Mouse (Mus musculus): ENCODE data around the gene Tas2r110. TPM values are rescaled to one million over a fixed set of nuclear protein-coding genes. Genes with fewer than 3 reads are reported as not detected.

Gene Tas2r110
- not detected for total RNA-seq (2021)
- long read RNA-seq, experiment 1: 0 reads
- long read RNA-seq, experiment 2: 0 reads

DNA sequence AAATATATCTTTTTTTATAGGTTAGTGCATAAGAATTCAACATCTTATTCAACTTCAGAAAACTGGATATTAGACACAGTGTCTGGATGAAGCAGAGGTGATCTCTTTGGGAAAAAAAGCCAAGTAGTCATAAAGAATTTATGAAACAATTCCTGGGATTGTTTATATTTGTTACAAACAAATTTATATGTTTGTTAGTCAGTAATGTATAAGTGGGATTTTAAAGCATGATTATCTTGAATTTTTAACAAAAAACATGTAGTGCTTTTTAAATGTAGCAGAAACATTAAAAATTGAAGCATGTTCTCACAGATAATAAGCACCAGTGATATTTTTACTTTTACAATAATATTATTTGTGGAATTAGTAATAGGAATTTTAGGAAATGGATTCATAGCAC, at the start of gene Tas2r110:
TSS of gene Tas2r110 (plus strand) at position 301 of the 400 bp plus-strand sequence.
- no peak for DNase-seq (ENCODE audit: low spot score)

DNA sequence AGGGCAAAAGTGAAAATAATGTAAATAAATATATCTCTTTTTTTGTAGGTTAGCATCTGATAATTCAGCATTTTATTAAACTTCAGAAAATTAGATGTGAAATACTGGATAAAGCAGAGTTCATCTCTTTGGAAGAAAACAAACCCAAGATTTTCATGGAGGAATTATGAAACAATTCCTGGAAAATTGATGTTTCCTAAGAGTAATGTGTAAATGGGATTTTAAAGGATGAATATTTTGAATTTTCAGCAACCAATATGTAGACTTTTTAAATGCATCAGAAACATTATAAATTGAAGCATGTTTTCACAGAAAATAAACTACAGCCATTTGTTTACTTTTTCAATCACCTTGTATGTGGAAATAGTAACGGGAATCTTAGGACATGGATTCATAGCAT, 21.0 kb upstream of the Tas2r110 start, which contains the start of gene Tas2r123:
TSS of gene Tas2r123 (plus strand) at position 301 of the 400 bp plus-strand sequence.
- DNase-seq (ENCODE audit: low spot score): no peak

DNA sequence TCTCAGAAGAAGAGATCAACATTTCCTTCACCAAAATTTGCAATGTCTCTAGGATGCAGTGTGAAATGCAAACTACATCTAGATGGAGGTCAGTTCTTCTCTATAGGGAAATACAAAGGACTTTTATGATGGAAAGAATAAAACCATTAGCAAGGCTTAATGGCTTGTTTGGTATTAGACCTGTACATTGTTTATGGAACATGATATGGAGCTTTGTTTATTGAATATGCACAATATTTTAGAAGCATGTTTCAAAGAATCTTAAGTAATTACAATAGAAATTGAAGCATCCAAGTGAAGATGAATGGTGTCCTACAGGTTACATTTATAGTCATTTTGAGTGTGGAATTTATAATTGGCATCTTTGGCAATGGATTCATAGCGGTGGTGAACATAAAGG, 12.7 kb upstream of the Tas2r110 start, which contains the start of gene Tas2r116:
TSS of gene Tas2r116 (plus strand) at position 301 of the 400 bp plus-strand sequence.
- no peak for DNase-seq (ENCODE audit: low spot score)

DNA sequence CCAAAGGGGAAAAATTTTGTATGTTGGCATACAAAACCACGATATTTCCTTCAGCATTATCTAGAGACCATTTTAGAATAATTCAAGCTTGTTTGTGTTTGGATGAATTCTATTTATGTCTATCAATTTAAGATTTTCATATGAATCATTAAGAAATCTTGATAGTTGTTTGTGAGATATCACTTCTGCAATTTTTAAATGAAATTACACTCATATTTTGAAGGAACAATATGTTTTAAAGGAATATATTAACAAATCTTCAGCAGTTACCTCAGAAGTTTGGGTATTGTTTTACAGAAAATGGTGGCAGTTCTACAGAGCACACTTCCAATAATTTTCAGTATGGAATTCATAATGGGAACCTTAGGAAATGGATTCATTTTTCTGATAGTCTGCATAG, 24.9 kb downstream of the Tas2r110 start, which contains the start of gene Tas2r113:
TSS of gene Tas2r113 (plus strand) at position 301 of the 400 bp plus-strand sequence.
- DNase-seq (ENCODE audit: low spot score): no peak

DNA sequence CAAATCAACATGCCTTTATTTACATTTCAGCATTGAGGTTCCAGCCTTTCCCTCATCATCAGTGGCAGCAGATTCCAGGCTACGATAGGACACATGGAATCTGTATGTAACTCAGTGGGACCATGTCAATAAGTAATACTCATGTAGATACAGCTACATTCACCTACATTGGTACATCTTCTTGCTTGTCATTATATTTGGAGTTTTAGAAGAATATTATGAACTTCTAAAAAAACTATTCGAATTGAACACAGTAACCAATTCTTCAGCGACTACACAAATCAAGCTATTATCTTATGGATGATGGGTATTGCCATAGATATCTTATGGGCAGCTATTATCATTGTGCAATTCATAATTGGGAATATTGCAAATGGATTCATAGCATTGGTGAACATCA, 41.5 kb downstream of the Tas2r110 start, which contains the start of gene Tas2r125:
TSS of gene Tas2r125 (plus strand) at position 301 of the 400 bp plus-strand sequence.
- no peak for DNase-seq (ENCODE audit: low spot score)

Other genes starting within 250 kb of the Tas2r110 start
- gene A630073D07Rik, start 216.5 kb upstream of the Tas2r110 start, total RNA-seq (2021): not detected
- not detected for gene Tas2r120, start 211.1 kb upstream of the Tas2r110 start, total RNA-seq (2021)
- not detected for gene Tas2r121, start 167.0 kb upstream of the Tas2r110 start, total RNA-seq (2021)
- not detected for gene Tas2r122, start 156.1 kb upstream of the Tas2r110 start, total RNA-seq (2021)
- not detected for gene Tas2r115, start 130.0 kb upstream of the Tas2r110 start, total RNA-seq (2021)
- not detected for gene Tas2r124, start 113.3 kb upstream of the Tas2r110 start, total RNA-seq (2021)
- not detected for gene Tas2r102, start 105.9 kb upstream of the Tas2r110 start, total RNA-seq (2021)
- not detected for gene Tas2r136, start 89.8 kb upstream of the Tas2r110 start, total RNA-seq (2021)
- gene Tas2r117, start 65.2 kb upstream of the Tas2r110 start, total RNA-seq (2021): not detected
- gene Tas2r123, start 20.9 kb upstream of the Tas2r110 start, total RNA-seq (2021): not detected
- not detected for gene Tas2r116, start 12.6 kb upstream of the Tas2r110 start, total RNA-seq (2021)
- gene Tas2r113, start 25.0 kb downstream of the Tas2r110 start, total RNA-seq (2021): not detected
- not detected for gene Tas2r125, start 41.6 kb downstream of the Tas2r110 start, total RNA-seq (2021)
- not detected for gene Tas2r129, start 83.1 kb downstream of the Tas2r110 start, total RNA-seq (2021)
- not detected for gene Tas2r131, start 89.9 kb downstream of the Tas2r110 start, total RNA-seq (2021)
- gene Tas2r109, start 113.0 kb downstream of the Tas2r110 start, total RNA-seq (2021): not detected
- gene Tas2r103, start 169.1 kb downstream of the Tas2r110 start, total RNA-seq (2021): not detected
- not detected for gene Tas2r140, start 187.8 kb downstream of the Tas2r110 start, total RNA-seq (2021)
- gene Smim10l1, start 236.9 kb downstream of the Tas2r110 start, total RNA-seq (2021): 100 to 1,000 TPM; 137 to 139 TPM

Data from gastrocnemius, adult 18-20 months (tissue).